Mouse (Mus musculus) layer of hippocampus, adult 2 months (tissue): ENCODE data around the gene Tmem174. TPM values are rescaled to one million over a fixed set of nuclear protein-coding genes. Genes with fewer than 3 reads are reported as not detected.
A peak's percentile ranks its signal among the peaks of the same experiment; 100 is the strongest.

Experiments used
- DNase-seq, 2 experiments: peaks; one replicate each; pipeline ENCODE4 v3.0.0; 2022; ENCODE audit warnings: low spot score in 2 of 2
- H3K27ac ChIP-seq: fragments of 200-600 bp; 2 replicates; pipeline ENCODE4 v1.8.1; 2022
- H3K4me3 ChIP-seq: fragments of 200-600 bp; 2 replicates; pipeline ENCODE4 v1.8.1; 2022; ENCODE audit warnings: mild to moderate bottlenecking
- CTCF ChIP-seq: fragments of 200-600 bp; conservative IDR thresholded peaks from 2 replicates; pipeline ENCODE4 v1.8.1; 2022; ENCODE audit warnings: antibody characterized with exemption, mild to moderate bottlenecking, moderate library complexity
- total RNA-seq, 2 experiments: library from RNA; stranded (reverse); gene quantifications; 2 replicates each; pipeline ENCODE4 v1.2.3; 2021

Gene Tmem174
- total RNA-seq, 2 experiments from 2014 or later: 0.15 TPM; not detected in 1

GRCm38 (mm10) chr13:98624506-98624905, 12.7 kb downstream of the Tmem174 start:
- Histone ChIP-seq H3K27ac (no peak overlapping the region), H3K4me3 (no peak overlapping the region)
- no peak for DNase-seq
- TF ChIP-seq CTCF: no peak

- Histone ChIP-seq H3K4me3 (no peak overlapping the region), H3K27ac (no peak overlapping the region)
- no peak for DNase-seq
- TF ChIP-seq CTCF: no peak
Observed at GRCm38 (mm10) chr13:98622881-98623549, 14.2 kb downstream of the Tmem174 start.

- no peak for DNase-seq
- no peak overlapping the region for H3K4me3 ChIP-seq
- TF ChIP-seq CTCF: no peak
- H3K27ac ChIP-seq: no peak overlapping the region
Observed at GRCm38 (mm10) chr13:98617429-98618067, 19.7 kb downstream of the Tmem174 start.

GRCm38 (mm10) chr13:98607885-98608477, 29.2 kb downstream of the Tmem174 start:
- TF ChIP-seq CTCF: peak; percentile 47
- H3K27ac ChIP-seq: no peak overlapping the region
- no peak for DNase-seq
- no peak overlapping the region for H3K4me3 ChIP-seq

GRCm38 (mm10) chr13:98603799-98604198, 33.4 kb downstream of the Tmem174 start:
- no peak overlapping the region for H3K4me3 ChIP-seq

GRCm38 (mm10) chr13:98596746-98597145, 40.5 kb downstream of the Tmem174 start:
- no peak for DNase-seq
- Histone ChIP-seq H3K27ac (peak overlapping the region; percentile 63; the same call in 1 of the 2 replicates), H3K4me3 (no peak overlapping the region)
- peak; percentile 74 for TF ChIP-seq CTCF

More at GRCm38 (mm10) chr13:98603799-98604198, 33.4 kb downstream of the Tmem174 start:
- no peak overlapping the region for H3K27ac ChIP-seq
- no peak for DNase-seq
- no peak for TF ChIP-seq CTCF

GRCm38 (mm10) chr13:98594726-98595141, 42.5 kb downstream of the Tmem174 start:
- Histone ChIP-seq H3K4me3 (no peak overlapping the region), H3K27ac (no peak overlapping the region)
- no peak for DNase-seq
- TF ChIP-seq CTCF: no peak

- Histone ChIP-seq H3K27ac (no peak overlapping the region), H3K4me3 (no peak overlapping the region)
- TF ChIP-seq CTCF: no peak
- no peak for DNase-seq
Observed at GRCm38 (mm10) chr13:98593938-98594539, 43.2 kb downstream of the Tmem174 start.

- no peak for TF ChIP-seq CTCF
- H3K27ac ChIP-seq: peak overlapping the region; percentile 68
- H3K4me3 ChIP-seq: no peak overlapping the region
- no peak for DNase-seq
Observed at GRCm38 (mm10) chr13:98591406-98591805, 45.8 kb downstream of the Tmem174 start.

- TF ChIP-seq CTCF: no peak
- Histone ChIP-seq H3K27ac (peak overlapping the region; percentile 68), H3K4me3 (no peak overlapping the region)
- DNase-seq: no peak
Observed at GRCm38 (mm10) chr13:98590693-98591389, 46.4 kb downstream of the Tmem174 start.

GRCm38 (mm10) chr13:98589572-98589971, 47.6 kb downstream of the Tmem174 start:
- TF ChIP-seq CTCF: no peak
- Histone ChIP-seq H3K27ac (peak overlapping the region; percentile 85), H3K4me3 (no peak overlapping the region)
- DNase-seq: no peak

GRCm38 (mm10) chr13:98588951-98589501, 48.2 kb downstream of the Tmem174 start:
- DNase-seq: peak; percentile 63 to 74
- Histone ChIP-seq H3K4me3 (peak overlapping the region; percentile 48), H3K27ac (peak overlapping the region; percentile 85)
- TF ChIP-seq CTCF: peak; percentile 87
